In the genomic region with DNA sequence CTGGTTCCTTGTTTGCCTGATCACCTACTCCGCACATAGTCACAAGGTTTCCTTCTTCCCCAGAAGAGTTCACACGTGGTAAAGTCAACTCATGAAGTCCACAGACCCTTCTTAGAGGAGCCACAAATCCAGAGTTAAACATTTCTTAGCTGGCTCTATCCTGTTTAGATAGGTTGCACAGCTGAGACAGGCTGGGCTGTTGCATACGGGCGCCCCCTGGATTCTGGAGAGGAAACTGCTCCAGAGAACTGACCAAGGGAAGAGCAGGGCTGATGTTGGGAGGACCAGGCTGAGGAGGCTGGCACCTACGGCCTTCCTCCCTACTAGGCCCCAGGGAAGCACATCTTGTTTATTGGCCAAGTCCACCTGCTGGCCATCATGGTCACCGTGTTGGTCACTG, we compare ENCODE assay signal across 9 mouse cellular contexts.
DNase-seq lines count a peak whose midpoint lies in the region; ATAC-seq lines count a peak whose summit lies in the region.
"Had no signal": no experiment of that assay in that cellular context is flagged by ENCODE, and none has a peak within 500 bp of the region (broad histone marks: within the 10 kb centered on the region; RNA-seq: fewer than 3 reads in every experiment).

No protein-coding gene starts in this region.

- 22% methylated on average over 6 of the region's 6 CpGs for WGBS in kidney, embryonic 14.5 days
- WGBS in limb, embryonic 13.5 days, result 21% methylated on average over 6 of the region's 6 CpGs
- WGBS in neural tube, embryonic 11.5 days, result 29% methylated on average over 6 of the region's 6 CpGs

- H3K4me2 ChIP-seq in kidney, embryonic 14.5 days (replicated peaks; ENCODE audit: low read depth, low read length), result no peak overlapping the region
- H3K4me2 ChIP-seq in limb, embryonic 13.5 days (replicated peaks), result no peak overlapping the region
- H3K4me2 ChIP-seq in neural tube, embryonic 11.5 days (ENCODE audit: low read depth), result no peak overlapping the region

- H3K27me3 ChIP-seq in kidney, embryonic 14.5 days (ENCODE audit: control insufficient read depth, insufficient read depth, low read length), result no peaks in the 10 kb centered on the region
- no peaks in the 10 kb centered on the region for H3K27me3 ChIP-seq in limb, embryonic 13.5 days
- H3K27me3 ChIP-seq in neural tube, embryonic 11.5 days (ENCODE audit: control insufficient read depth, insufficient read depth, low read length), result no peaks in the 10 kb centered on the region

- no peak overlapping the region for H3K9ac ChIP-seq in kidney, embryonic 14.5 days (ENCODE audit: low read depth, low read length)
- H3K9ac ChIP-seq in limb, embryonic 13.5 days, result no peak overlapping the region
- H3K9ac ChIP-seq in neural tube, embryonic 11.5 days (ENCODE audit: low read length), result no peak overlapping the region

- DNase-seq in A20 (ENCODE audit: low read depth, low spot score), result peak; percentile 76
- peak; percentile 86 for DNase-seq in adrenal gland, adult 2 months
- DNase-seq in embryo, embryonic 11.5 days (ENCODE audit: low read depth, low spot score), result peak; percentile 54
- DNase-seq in neural tube, embryonic 11.5 days (ENCODE audit: low spot score), result peak; percentile 79
- DNase-seq in testis, postnatal 10 days (ENCODE audit: low spot score), result peak; percentile 83

- H3K4me3 ChIP-seq in kidney, embryonic 14.5 days (ENCODE audit: low read length), result no peak overlapping the region
- H3K4me3 ChIP-seq in limb, embryonic 13.5 days, result no peak overlapping the region
- no peak overlapping the region for H3K4me3 ChIP-seq in neural tube, embryonic 11.5 days (ENCODE audit: low read depth, low read length)
- H3K4me3 ChIP-seq: erythroblast, embryonic 14.5 days had no signal

- H3K4me1 ChIP-seq in kidney, embryonic 14.5 days (ENCODE audit: control insufficient read depth, insufficient read depth, low read length), result peaks cover 7% of the 10 kb centered on the region; the same call in 1 of the 2 replicates
- peaks cover 26% of the 10 kb centered on the region for H3K4me1 ChIP-seq in limb, embryonic 13.5 days
- peaks cover 12% of the 10 kb centered on the region for H3K4me1 ChIP-seq in neural tube, embryonic 11.5 days (ENCODE audit: control insufficient read depth, insufficient read depth, low read length)

- no peaks in the 10 kb centered on the region for H3K36me3 ChIP-seq in kidney, embryonic 14.5 days (ENCODE audit: control insufficient read depth, insufficient read depth, low read length)
- no peaks in the 10 kb centered on the region for H3K36me3 ChIP-seq in limb, embryonic 13.5 days
- H3K36me3 ChIP-seq in neural tube, embryonic 11.5 days (ENCODE audit: control insufficient read depth, insufficient read depth, low read length), result no peaks in the 10 kb centered on the region

- H3K27ac ChIP-seq in kidney, embryonic 14.5 days (ENCODE audit: low read depth, low read length), result no peak overlapping the region
- H3K27ac ChIP-seq in limb, embryonic 13.5 days, result no peak overlapping the region
- no peak overlapping the region for H3K27ac ChIP-seq in neural tube, embryonic 11.5 days (ENCODE audit: low read depth, low read length)

- no peaks in the 10 kb centered on the region for H3K9me3 ChIP-seq in kidney, embryonic 14.5 days (ENCODE audit: control insufficient read depth, low read length)
- no peaks in the 10 kb centered on the region for H3K9me3 ChIP-seq in limb, embryonic 13.5 days
- H3K9me3 ChIP-seq in neural tube, embryonic 11.5 days (ENCODE audit: control insufficient read depth, low read length), result no peaks in the 10 kb centered on the region

- peak; percentile 93 for ATAC-seq in granulocyte monocyte progenitor cell, adult 5-6 weeks (replicated peaks; ENCODE audit: poor library complexity, severe bottlenecking)
- ATAC-seq in kidney, embryonic 14.5 days (ENCODE audit: low FRiP score, low TSS enrichment), result peak; percentile 67; the same call in 1 of the 2 replicates
- peak; percentile 74; the same call in 1 of the 2 replicates for ATAC-seq in limb, embryonic 13.5 days (ENCODE audit: low FRiP score, low read depth)
- ATAC-seq in neural tube, embryonic 11.5 days (ENCODE audit: insufficient read depth, low FRiP score, low TSS enrichment), result no peak
